Mouse (Mus musculus) olfactory bulb, adult 2 months (tissue): Measurements from ENCODE around the gene Tmem220. TPM values are rescaled to one million over a fixed set of nuclear protein-coding genes. Genes with fewer than 3 reads are reported as not detected.

ENCODE experiments used
- H3K27ac ChIP-seq: fragments of 200-500 bp; 2 replicates; pipeline ENCODE4 v1.5.1; 2012; ENCODE audit warnings: low read depth, low read length; ENCODE audit not compliant: insufficient read depth
- H3K4me1 ChIP-seq: fragments of 200-500 bp; 2 replicates; pipeline ENCODE4 v1.6.1; 2012; ENCODE audit warnings: low read length; ENCODE audit not compliant: control insufficient read depth, insufficient read depth
- H3K4me3 ChIP-seq: fragments of 200-500 bp; 2 replicates; pipeline ENCODE4 v1.5.1; 2012; ENCODE audit warnings: mild to moderate bottlenecking, low read depth, low read length, moderate library complexity; ENCODE audit not compliant: insufficient read depth
- CTCF ChIP-seq: fragments of 200-500 bp; IDR thresholded peaks from 2 replicates; pipeline ENCODE4 v1.5.1; 2012; ENCODE audit warnings: low read depth, mild to moderate bottlenecking, low read length, moderate library complexity; ENCODE audit not compliant: insufficient read depth
- POLR2A ChIP-seq: fragments of 200-500 bp; IDR thresholded peaks from 2 replicates; pipeline ENCODE4 v1.6.1; 2012; ENCODE audit warnings: mild to moderate bottlenecking, low read depth, low read length, moderate library complexity; ENCODE audit not compliant: insufficient read depth
- WGBS: fragments of 180-500 bp; shearing (Covaris S2); methylation state at CpG from one replicate; pipeline ENCODE4 v1.1.7; 2018; 5-methylcytosine and 5-hydroxymethylcytosine counted together
- polyA plus RNA-seq: library from polyadenylated mRNA; stranded (reverse); fragments of >200 nt; gene quantifications from 2 replicates; pipeline ENCODE4 v1.2.4, GENCODE M21; 2012; ENCODE audit warnings: low replicate concordance; ENCODE audit not compliant: missing spikeins, insufficient read depth, insufficient read length

Tmem220 gene
- polyA plus RNA-seq, result not detected in 2 replicates

DNA sequence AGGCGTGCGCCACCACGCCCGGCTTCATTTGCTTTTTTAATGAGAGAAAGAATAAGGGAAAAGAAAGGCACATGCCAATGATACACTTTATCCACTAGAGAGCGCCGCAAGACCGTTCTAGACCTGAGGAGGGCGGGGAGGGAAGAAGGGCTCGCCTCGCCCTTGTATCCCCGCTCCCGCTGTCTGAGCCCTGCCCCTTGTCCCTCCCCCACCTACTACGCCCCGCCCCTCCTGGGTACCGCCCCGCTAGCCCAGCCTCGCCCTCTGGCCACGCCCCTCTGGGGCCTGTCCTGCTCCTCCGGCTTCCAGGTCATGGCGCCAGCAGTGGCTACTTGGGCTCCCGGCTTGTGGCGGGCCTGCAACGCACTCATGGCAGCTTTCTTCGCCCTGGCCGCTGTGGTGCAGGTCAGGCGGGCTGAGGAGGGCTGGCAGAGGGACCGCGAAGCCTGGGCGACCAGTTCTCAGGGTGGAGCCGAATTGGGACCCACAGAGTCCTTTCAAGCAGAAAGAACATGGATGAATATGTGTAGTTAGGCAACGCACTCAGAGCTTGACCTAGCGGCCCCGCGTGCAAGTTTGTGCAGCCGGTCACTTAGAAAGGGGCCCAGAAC is at the start of gene Tmem220:
Tmem220 (plus strand) TSS at position 288 of the 611 bp plus-strand sequence.
- 8% methylated on average over 35 of the region's 35 CpGs for WGBS
- TF ChIP-seq POLR2A (no peak), CTCF (no peak)
- Histone ChIP-seq H3K27ac (no peak within 1 kb of the TSS), H3K4me3 (peak within 1 kb of the TSS; percentile 43), H3K4me1 (peaks cover 6% of the 10 kb centered on the region; the same call in 1 of the 2 replicates)

DNA sequence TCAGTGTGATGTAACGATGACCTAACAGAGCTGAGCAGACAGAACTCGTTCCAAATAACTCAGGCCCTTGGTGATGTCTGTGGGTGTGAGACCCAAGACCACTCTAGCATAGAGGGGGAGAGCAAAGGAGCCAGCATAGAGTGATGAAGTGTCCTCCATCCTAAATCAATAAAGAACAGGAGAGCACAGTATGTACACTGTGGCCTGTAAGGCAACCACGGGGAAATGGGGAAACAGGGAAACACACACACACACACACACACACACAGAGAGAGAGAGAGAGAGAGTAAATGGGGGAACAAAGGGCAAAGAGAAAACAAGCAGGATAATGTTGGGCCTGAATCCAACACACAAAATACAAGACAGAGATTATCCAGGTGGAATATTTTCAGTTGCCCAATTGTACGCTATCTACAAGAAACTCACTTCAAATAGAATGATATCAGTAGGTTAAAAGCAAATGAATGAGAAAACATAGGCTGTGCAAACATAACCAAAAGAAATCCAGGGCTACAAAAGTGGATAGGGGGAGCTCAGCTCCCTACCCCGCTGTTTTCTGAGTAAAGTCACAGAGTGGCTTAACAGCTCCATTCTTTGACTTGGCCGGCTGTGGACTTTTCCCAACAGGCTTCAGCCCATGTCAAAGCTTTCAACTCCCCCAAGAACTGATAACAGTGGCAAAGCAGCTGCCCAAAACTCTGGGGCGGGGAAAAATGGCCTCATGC is 49.2 kb upstream of the Tmem220 start:
- no peak overlapping the region for H3K27ac ChIP-seq
- H3K4me3 ChIP-seq, result no peak overlapping the region
- 92% methylated on average over 7 of the region's 7 CpGs for WGBS
- TF ChIP-seq POLR2A, result no peak
- no peaks in the 10 kb centered on the region for H3K4me1 ChIP-seq

DNA sequence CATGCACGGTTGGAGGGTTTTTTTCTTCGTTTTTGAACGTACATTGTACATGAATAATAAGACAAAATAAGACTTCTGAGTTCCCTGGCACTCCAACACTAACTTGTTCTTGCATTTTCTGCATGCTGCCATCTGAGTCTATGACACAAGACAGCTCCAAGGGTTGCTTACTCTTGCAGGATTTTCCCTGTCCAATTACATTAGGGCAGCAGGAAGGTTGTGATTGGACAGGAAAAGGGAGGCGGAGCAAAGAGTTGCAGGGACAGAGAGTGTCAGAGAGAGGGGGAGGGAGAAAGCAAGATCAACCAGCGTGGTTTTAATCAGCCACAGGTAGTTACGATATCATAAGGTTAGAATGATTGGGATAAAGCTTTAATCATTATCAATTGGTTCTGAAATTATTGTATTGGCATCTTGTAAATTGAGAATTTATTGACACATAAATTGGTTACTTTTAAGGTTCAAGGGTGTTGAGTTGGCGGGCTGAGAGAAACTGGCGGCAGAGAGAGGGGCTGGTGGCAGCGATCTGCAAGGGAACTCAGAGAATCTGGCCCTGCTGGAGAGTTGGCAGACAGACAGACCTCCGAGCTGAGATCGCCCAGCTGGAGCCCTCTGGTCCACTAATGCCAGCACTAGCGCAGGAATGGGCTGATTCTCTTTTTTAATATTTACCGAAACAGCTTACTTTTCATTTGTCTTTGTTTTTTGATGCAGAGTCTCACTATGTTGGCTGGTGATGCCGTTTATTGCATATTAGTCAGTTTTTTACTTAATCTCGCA is 43.4 kb upstream of the Tmem220 start:
- H3K4me3 ChIP-seq, result no peak overlapping the region
- no peak overlapping the region for H3K27ac ChIP-seq
- TF ChIP-seq CTCF (no peak), POLR2A (no peak)
- peaks cover 4% of the 10 kb centered on the region; the same call in 1 of the 2 replicates for H3K4me1 ChIP-seq
- 74% methylated on average over 15 of the region's 15 CpGs for WGBS

DNA sequence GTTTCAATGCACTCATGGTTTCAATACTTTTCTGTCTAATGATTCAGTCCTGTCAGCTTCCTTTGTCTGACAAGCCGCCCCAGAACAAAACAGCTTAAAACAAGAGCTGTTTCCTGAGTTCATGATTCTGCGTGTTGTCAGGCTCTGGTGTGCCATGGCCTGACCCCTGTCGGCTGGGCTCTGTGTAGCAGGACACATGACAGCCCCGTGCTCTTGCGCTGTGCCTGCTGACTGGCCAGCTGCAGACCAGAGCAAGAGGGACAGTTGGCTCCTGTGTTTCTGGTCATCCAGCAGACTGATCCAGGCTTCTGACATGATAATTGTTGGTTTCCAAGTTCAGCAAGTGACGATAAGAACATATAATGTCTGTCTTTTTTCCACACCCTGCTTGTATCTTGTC is 42.2 kb upstream of the Tmem220 start:
- no peak overlapping the region for H3K27ac ChIP-seq
- H3K4me1 ChIP-seq, result peaks cover 4% of the 10 kb centered on the region; the same call in 1 of the 2 replicates
- no peak for TF ChIP-seq POLR2A
- no peak for TF ChIP-seq CTCF
- no peak overlapping the region for H3K4me3 ChIP-seq
- 65% methylated on average over 6 of the region's 6 CpGs for WGBS

DNA sequence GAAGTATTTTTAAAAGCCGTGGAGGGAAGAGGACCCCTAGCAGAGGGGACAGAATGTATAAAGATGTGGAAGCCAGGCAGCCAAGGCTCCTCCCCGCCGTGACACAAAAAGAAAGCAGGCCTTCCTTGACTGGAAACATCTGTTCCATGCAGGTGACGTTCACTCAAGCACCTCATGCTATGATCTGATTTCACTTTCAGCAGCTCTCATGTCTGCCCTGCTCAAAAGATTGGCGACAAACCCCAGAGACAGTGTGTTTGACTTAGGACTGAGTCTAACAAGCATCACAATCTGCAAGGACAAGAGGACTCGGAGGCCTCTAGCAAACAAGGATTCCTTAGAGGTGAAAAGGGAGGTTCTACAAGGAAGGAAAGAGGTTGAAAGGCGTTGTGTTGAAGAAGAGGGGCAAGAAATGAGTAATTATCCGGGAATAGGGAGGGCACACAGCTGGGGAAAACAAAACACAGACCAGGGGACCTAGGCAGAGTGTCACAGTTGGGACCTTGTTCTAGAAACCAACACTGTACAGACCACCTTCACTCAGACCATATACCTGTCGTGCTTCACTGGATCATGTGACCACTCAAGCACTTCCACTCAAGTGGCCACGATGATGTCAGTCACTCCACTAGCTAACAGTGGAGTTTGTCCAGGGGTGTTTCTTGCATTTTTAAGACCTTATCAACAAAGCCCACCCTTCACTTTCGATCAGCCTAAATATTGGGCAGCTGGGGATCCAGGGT is 41.4 kb upstream of the Tmem220 start:
- WGBS, result 84% methylated on average over 11 of the region's 11 CpGs
- H3K27ac ChIP-seq, result no peak overlapping the region
- peaks cover 4% of the 10 kb centered on the region; the same call in 1 of the 2 replicates for H3K4me1 ChIP-seq
- TF ChIP-seq CTCF, result no peak
- TF ChIP-seq POLR2A, result no peak
- no peak overlapping the region for H3K4me3 ChIP-seq

DNA sequence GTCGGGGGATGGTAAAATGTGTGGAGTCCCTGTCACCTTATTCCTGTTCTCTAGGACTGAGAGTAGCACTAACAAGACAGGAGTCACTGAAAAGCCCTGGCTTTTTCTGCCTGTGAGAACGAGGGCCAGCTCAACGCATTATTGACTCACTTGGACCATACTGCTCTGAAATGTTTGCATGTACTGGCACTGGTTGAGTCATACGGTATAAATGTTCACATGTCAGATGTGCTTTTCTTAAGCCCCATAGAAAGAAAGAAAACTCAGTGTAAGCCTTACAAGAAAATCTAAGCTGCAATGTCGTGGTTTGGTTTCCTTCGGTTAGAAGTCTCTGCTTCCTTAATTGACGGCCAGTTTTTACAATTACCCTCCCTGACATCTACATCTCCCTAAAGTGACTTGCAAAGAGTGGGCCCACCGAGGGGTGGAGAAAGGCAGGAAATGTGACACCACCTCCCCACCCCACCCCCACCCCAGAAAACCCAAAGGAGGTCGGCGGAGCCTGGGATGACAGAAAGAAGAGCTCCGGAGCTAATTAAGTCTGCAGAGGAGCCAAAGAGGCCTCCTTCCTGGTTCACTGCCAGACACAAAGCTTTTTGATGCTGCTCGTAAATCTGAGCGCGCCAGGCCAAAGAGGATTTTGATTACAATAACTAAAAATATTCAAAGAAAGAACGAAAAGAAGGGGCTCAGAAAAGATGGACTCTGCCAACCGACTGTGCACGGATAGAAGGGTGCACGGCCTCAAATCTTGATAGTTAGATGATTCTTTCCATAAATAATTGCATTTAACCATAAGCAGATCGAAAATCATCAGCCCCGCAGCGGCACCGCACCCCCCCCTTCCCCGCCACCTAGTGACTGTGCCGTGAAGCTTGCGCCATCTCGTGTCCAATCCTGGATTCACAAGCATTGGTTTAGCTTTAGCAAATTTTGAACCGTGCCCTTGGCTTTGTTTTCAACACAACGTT is 40.5 kb upstream of the Tmem220 start:
- 8% methylated on average over 28 of the region's 28 CpGs for WGBS
- H3K4me3 ChIP-seq, result peak overlapping the region; percentile 29

DNA sequence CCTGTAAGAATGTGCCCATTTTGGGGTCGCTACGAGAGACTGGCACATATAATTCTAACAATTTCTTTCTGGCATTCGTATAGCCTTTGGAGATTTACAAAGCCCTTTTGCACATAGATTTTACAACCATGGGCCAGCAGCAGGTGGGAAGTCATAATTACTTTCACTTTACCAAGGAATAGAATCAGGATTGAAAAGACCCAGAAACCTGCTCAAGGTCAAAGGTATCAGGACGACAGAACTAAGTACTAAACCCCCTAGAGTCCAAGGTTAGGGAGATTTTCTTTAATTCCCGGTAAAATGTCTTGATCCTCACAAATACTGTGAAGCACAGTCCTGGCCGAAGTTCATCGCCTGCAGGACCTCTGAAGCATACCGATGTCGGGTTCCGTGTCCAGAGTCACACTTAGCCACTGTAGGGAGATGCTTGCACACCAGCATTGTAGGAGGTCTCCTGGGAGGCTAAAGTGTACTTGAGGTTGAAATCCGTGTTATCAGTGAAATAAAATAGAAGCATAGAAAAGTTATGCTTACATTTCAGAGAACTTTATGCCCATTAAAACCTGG is 39.7 kb upstream of the Tmem220 start:
- H3K27ac ChIP-seq, result no peak overlapping the region

More for the DNA sequence above, 40.5 kb upstream of the Tmem220 start:
- H3K4me1 ChIP-seq, result peaks cover 4% of the 10 kb centered on the region; the same call in 1 of the 2 replicates
- no peak for TF ChIP-seq POLR2A
- TF ChIP-seq CTCF, result peak; percentile 77
- H3K27ac ChIP-seq, result no peak overlapping the region

More for the DNA sequence above, 39.7 kb upstream of the Tmem220 start:
- 12% methylated on average over 11 of the region's 11 CpGs for WGBS
- TF ChIP-seq POLR2A (no peak), CTCF (no peak)
- no peak overlapping the region for H3K4me3 ChIP-seq
- peaks cover 4% of the 10 kb centered on the region; the same call in 1 of the 2 replicates for H3K4me1 ChIP-seq
